Mouse (Mus musculus) T-cell, adult 2 months (primary cell): Measurements from ENCODE around the gene Asap2.

Source experiments
- DNase-seq: peaks from one replicate; pipeline ENCODE4 v3.0.0; 2022; ENCODE audit warnings: low spot score

Gene Asap2

DNA sequence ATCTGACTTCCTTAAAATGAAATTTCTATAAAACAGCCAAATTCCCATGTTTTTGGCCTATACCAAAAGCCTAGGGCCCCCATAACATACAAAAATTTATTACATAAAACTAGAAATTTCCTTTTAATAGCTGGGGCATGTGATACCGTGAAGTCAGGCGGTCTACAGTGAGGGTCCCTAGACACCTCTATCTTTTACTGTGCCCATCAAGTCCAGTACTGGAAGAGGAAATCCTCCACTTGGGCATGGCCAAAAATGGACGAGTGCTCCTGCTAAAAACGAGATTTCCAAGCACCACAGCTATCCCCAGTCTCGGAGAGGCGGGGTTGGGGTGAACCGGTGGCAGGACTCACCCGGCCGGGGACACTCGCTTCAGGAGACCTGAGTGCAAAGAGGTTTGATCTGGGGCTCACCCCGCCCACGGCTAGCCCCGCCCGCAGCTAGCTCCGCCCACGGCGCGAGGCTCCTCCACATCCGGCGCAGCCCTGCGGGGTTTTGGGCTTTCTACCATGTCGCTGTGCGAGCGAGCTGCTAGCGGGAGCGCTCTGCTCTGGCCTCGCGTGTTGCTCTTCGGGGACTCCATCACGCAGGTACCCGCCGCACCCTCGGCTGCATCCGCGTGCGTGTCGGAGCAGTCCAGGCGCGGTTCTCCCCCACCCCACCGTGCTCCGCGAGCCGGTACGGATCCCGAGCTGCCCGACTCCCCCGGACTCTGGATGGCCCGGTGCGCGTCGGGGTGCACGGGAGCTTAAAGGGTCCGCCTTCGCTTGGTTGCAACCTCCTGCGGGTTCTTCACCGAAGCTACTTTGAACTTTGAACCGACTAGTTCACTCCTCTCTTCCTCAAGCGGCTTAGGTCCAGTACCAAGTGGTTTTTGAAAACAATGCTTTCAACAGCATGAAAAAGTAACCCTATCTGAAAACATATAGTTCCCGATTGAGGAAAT lies 325.9 kb downstream of the Asap2 start, which contains the start of gene Iah1:
Iah1 (plus strand) TSS at position 467 of the 946 bp plus-strand sequence.
- peak; percentile 88 for DNase-seq

DNA sequence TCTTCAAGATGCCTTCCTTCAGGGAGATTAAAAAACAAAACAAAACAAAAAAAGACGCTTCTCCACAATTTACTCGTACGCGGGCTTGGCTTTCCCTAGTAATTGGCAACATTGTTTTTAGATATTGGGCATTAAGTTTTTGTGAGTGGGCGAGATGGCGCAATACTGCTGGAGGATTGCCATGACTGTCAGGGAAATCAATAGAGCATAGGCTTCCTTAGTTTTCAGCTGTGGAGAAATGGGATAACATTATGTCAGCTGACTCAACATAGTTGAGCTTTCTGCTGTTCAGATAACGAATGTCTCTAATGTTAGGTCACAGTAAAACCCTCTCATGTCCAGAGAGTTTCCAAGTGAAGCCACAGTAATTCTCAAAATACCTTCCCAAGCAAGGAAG lies 326.6 kb downstream of the Asap2 start:
- no peak for DNase-seq

DNA sequence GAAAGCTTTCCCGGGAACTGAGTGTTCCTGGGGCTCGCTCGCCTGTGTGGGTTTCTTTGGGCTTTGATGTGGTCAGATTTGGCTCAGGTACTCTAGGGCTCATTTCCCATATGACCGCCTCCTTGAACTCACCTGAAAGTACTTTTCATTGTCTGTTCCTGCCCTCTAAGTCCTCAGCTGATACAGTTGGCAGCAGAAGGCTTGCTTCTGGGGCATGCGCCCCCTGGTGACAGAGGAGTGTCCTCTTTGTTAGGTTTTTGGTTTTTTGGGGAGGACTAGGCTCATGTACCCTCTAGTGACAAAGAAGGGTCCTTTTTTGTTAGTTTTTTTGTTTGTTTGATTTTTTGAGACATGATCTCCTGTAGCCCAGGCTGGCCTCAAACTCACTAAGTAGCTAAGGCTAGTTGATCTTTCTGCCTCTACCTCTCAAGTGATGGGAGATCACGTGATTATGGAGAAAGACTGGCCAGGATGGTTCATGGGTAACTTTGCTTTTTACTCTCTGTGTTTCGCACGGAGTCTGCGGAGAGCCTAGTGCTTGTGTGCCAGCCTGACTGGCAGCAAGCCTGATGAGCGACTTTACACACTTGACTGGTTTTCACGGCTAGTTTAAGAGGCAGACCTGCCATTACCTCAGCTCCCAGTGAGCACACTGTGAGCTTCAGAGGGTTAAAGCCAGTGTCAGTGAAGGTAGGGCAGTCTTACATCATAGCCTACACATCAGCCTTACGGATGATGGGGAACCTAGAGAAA lies 328.1 kb downstream of the Asap2 start:
- DNase-seq, result peak; percentile 77
